Comparison of ENCODE assay signal across 9 mouse cellular contexts in the genomic region with DNA sequence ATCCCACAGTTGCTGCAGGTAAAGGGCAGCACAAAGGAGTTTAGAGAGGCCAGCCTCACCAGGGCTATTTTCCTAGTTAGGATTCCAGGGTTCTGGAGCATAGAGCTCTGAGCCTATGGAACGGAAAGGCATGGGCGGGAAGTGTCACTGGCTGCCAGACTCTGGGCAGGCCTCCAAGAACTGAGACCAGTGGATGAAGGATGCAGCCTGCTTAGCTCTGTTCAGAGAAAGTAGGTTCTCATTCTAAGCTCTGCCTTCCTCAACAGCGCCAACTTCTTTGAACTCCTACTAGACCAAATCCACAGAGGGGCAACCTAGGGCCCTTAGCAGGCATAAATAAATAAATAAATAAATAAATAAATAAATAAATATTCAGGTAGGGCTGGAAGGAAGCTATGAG.
A peak's percentile ranks its signal among the peaks of the same experiment; 100 is the strongest.
DNase-seq lines count a peak whose midpoint lies in the region; ATAC-seq lines count a peak whose summit lies in the region.
"Had no signal": no experiment of that assay in that cellular context is flagged by ENCODE, and none has a peak within 500 bp of the region (broad histone marks: within the 10 kb centered on the region; RNA-seq: fewer than 3 reads in every experiment).

No protein-coding gene starts in this region.

- peaks cover 5% of the 10 kb centered on the region for H3K4me1 ChIP-seq in lung, embryonic 16.5 days (replicated peaks; ENCODE audit: control insufficient read depth, insufficient read depth, low read length)
- H3K4me1 ChIP-seq in forebrain, embryonic 16.5 days (replicated peaks; ENCODE audit: control insufficient read depth, insufficient read depth, low read length): peaks cover 5% of the 10 kb centered on the region; the same call in 1 of the 2 replicates

- H3K4me3 ChIP-seq in lung, embryonic 16.5 days (ENCODE audit: low read length): no peak overlapping the region
- H3K4me3 ChIP-seq in forebrain, embryonic 16.5 days (replicated peaks; ENCODE audit: low read length): no peak overlapping the region

- H3K27me3 ChIP-seq in lung, embryonic 16.5 days (ENCODE audit: control insufficient read depth, insufficient read depth, low read depth, low read length): no peaks in the 10 kb centered on the region
- H3K27me3 ChIP-seq in forebrain, embryonic 16.5 days (replicated peaks; ENCODE audit: control insufficient read depth, insufficient read depth, low read length): no peaks in the 10 kb centered on the region

- H3K27ac ChIP-seq in lung, embryonic 16.5 days (ENCODE audit: low read length): no peak overlapping the region
- no peak overlapping the region for H3K27ac ChIP-seq in forebrain, embryonic 16.5 days (ENCODE audit: low read length)

- peak; percentile 97 for ATAC-seq in lung, embryonic 16.5 days (ENCODE audit: low read depth)
- no peak for ATAC-seq in forebrain, embryonic 16.5 days
- ATAC-seq in erythroid progenitor cell, adult 5-6 weeks (replicated peaks; ENCODE audit: low FRiP score, poor library complexity, severe bottlenecking): no peak
- ATAC-seq: midbrain, embryonic 16.5 days had no signal

- WGBS in lung, embryonic 16.5 days: 40% methylated on average over 3 of the region's 3 CpGs
- WGBS in forebrain, embryonic 16.5 days: 55% methylated on average over 3 of the region's 3 CpGs

- H3K36me3 ChIP-seq in lung, embryonic 16.5 days (ENCODE audit: control insufficient read depth, insufficient read depth, low read length): no peaks in the 10 kb centered on the region
- no peaks in the 10 kb centered on the region for H3K36me3 ChIP-seq in forebrain, embryonic 16.5 days (ENCODE audit: control insufficient read depth, insufficient read depth)

- intact Hi-C loops in heart, postnatal 10 days (cut with DNase I): no loop called here

- no peak overlapping the region for H3K9ac ChIP-seq in lung, embryonic 16.5 days (ENCODE audit: low read length)
- H3K9ac ChIP-seq in forebrain, embryonic 16.5 days (replicated peaks; ENCODE audit: low read depth, low read length): no peak overlapping the region

- no peak overlapping the region for H3K4me2 ChIP-seq in lung, embryonic 16.5 days (ENCODE audit: low read depth, low read length)
- no peak overlapping the region for H3K4me2 ChIP-seq in forebrain, embryonic 16.5 days (ENCODE audit: low read length)

- DNase-seq in heart, postnatal 10 days: peak; percentile 25 to 39
- DNase-seq in heart, adult 8-10 months (ENCODE audit: low spot score): no peak
- DNase-seq in Muller cell, postnatal 12 days (ENCODE audit: inconsistent ontology term): peak; percentile 12
- DNase-seq in adrenal gland, postnatal 36 days: peak; percentile 13 to 38
- no peak for DNase-seq in embryo, embryonic 9.5 days (ENCODE audit: extremely low spot score)

- H3K9me3 ChIP-seq in lung, embryonic 16.5 days (ENCODE audit: control insufficient read depth, low read length): no peaks in the 10 kb centered on the region
- no peaks in the 10 kb centered on the region for H3K9me3 ChIP-seq in forebrain, embryonic 16.5 days (ENCODE audit: control insufficient read depth, low read length)

Comparison
In these comparisons a context has a peak if more than half of its experiments do, and no peak if none do; other contexts are left out.
1. DNase-seq: peak in heart, postnatal 10 days (2 of 2), Muller cell, postnatal 12 days (single experiment) and adrenal gland, postnatal 36 days (2 of 2); none in heart, adult 8-10 months (single experiment) and embryo, embryonic 9.5 days (single experiment).